Mouse (Mus musculus) bone marrow macrophage, adult 2 months (primary cell): ENCODE results near the gene Gys1. TPM values are rescaled to one million over a fixed set of nuclear protein-coding genes. Genes with fewer than 3 reads are reported as not detected.
"Not testable (repeated sequence)": the region's sequence is repeated elsewhere in the genome, so short reads cannot be mapped to it uniquely, and the experiment has no call there.

Source experiments
- H3K27ac ChIP-seq: 2 replicates; pipeline ENCODE4 v1.5.1; 2012; ENCODE audit warnings: low read depth, low read length; ENCODE audit not compliant: insufficient read depth
- H3K4me1 ChIP-seq: 2 replicates; pipeline ENCODE4 v1.6.1; 2012; ENCODE audit warnings: low read length; ENCODE audit not compliant: control insufficient read depth, insufficient read depth
- H3K4me3 ChIP-seq: 2 replicates; pipeline ENCODE4 v1.5.1; 2012; ENCODE audit warnings: mild to moderate bottlenecking, low read length, moderate library complexity; ENCODE audit not compliant: insufficient read depth
- CTCF ChIP-seq: IDR thresholded peaks from 2 replicates; pipeline ENCODE4 v1.5.1; 2012; ENCODE audit warnings: low read depth, mild to moderate bottlenecking, low read length, moderate library complexity
- POLR2A ChIP-seq: IDR thresholded peaks from 2 replicates; pipeline ENCODE4 v1.6.1; 2012; ENCODE audit warnings: mild to moderate bottlenecking, low read depth, low read length, borderline replicate concordance
- polyA plus RNA-seq: library from polyadenylated mRNA; stranded (reverse); fragments of >200 nt; gene quantifications from 2 replicates; pipeline ENCODE4 v1.2.4, GENCODE M21; 2012; ENCODE audit not compliant: missing spikeins, insufficient read depth, insufficient read length

The Gys1 gene
- polyA plus RNA-seq, 1 experiment, result 12.8 TPM

DNA sequence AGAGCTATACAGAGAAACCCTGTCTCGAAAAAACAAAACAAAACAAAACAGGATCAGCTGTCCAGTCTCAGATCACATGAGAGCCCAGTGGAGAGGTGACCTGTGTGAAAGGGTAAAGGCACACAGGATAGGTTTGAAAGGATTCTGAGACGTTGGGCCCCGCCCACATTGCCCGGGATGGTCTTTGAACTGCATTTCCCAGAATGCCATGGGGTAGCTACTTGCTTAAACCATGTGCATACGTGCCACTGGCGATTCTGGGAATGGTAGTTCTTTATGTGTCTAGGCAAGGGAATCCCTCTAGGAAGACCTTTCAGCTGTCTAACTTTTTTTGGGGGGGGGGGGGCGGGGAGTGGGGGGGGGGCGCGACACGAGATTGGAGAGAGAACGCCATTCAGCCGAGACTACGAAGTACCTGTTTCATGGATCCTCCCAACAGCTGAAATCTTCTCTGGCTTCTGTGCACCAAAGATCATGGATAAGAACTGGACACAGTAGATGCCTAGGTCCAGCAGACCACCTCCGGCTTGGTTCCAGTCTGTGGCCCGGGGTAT, 46.8 kb downstream of the Gys1 start, which contains the start of gene Tulp2:
Gene Tulp2, plus strand, starts transcription at position 504 of the 554 bp plus-strand sequence.
- Histone ChIP-seq H3K4me3 (no peak within 1 kb of the TSS), H3K4me1 (no peaks in the 10 kb centered on the region), H3K27ac (no peak within 1 kb of the TSS)
- TF ChIP-seq POLR2A (no peak), CTCF (no peak)

DNA sequence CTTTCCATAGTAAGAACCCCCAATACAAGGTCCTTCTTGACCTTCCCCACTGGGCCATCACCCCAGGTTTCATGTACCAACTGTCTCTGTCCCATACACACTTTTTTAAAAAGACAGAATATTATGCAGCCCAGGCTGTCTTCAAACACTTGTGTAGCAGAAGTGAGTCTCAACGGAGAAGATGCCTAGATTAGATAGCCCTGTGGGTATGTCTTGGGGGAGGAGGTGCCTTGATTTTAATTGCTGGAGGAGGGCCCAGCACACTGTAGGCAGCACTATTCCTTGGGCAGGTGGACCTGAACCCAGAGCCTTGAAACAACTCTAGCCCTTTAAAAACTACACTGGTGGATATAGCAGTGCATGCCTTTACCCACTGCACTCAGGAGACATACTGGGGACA, 47.5 kb downstream of the Gys1 start:
- no peak overlapping the region for H3K27ac ChIP-seq
- no peak overlapping the region for H3K4me3 ChIP-seq
- H3K4me1 ChIP-seq, result no peaks in the 10 kb centered on the region
- TF ChIP-seq POLR2A (no peak), CTCF (no peak)

- H3K4me1 ChIP-seq, result peaks cover 14% of the 10 kb centered on the region
- not testable (repeated sequence) for H3K4me3 ChIP-seq, H3K27ac ChIP-seq
Observed at GRCm38 (mm10) chr7:45484985-45485384, 50.3 kb downstream of the Gys1 start.

GRCm38 (mm10) chr7:45486158-45486557, 51.5 kb downstream of the Gys1 start:
- Histone ChIP-seq H3K4me1 (peaks cover 20% of the 10 kb centered on the region), H3K4me3 (no peak overlapping the region), H3K27ac (no peak overlapping the region)
- TF ChIP-seq POLR2A (no peak), CTCF (no peak)

DNA sequence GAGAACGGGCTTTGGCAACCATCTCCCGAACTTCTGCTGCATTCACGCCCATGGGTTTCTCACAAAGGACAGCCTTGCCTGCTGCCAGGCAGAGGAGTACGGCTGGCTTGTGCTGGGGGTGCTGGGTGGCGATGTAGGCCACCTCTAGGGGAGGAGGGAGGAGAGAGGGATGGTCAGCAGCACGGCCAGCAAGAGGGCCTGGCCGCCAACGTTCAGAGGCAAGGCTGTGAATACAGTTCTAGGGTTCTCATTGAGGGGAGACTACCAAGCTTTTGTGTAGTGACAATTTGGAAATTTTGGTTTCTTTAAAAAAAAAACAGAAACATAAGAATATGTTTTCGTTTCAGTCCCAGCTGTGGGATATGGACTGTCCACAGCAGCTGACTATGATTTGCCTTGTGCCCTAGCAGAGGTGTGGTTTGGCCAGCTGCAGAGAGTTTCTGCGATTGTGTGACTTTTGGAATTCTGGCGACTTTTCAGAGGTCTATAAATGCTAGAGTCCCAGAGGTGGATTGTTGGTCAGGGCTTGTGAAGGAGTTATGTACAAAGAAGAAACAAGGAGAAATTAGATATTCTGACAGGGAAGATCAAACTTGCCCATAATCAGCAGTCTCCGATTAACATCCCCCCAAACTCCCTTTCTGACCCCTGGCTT, 52.2 kb downstream of the Gys1 start, which contains the start of gene Gm45808:
Gene Gm45808, minus strand, starts transcription at position 51 of the 655 bp plus-strand sequence.
- TF ChIP-seq CTCF (no peak), POLR2A (no peak)
- Histone ChIP-seq H3K4me3 (peak within 1 kb of the TSS; percentile 79; the same call in 1 of the 2 replicates), H3K27ac (no peak within 1 kb of the TSS), H3K4me1 (peaks cover 21% of the 10 kb centered on the region)

DNA sequence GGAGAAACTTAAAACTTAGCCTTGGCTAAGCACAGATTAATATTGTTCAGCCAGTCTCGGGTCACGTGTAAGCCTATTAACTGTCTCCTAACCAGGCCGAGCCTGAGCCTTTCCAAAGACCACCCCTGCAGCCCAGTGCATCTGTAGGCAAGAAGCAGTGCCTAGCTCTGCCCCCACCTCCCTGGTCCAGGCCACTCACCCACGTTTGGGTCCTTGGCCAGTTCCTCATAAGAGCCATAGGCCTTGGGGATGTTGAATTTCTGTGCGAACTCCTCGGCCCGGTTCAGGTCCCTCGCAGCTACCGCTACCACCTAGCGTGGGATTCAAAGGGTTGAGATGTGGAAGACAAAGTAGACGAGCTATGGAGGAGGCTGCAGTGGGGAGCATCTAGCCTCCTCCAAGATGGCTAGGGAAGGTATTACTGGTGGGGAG, 53.2 kb downstream of the Gys1 start:
- Histone ChIP-seq H3K27ac (no peak overlapping the region), H3K4me1 (peaks cover 21% of the 10 kb centered on the region), H3K4me3 (peak overlapping the region; percentile 79)
- no peak for TF ChIP-seq POLR2A
- no peak for TF ChIP-seq CTCF

DNA sequence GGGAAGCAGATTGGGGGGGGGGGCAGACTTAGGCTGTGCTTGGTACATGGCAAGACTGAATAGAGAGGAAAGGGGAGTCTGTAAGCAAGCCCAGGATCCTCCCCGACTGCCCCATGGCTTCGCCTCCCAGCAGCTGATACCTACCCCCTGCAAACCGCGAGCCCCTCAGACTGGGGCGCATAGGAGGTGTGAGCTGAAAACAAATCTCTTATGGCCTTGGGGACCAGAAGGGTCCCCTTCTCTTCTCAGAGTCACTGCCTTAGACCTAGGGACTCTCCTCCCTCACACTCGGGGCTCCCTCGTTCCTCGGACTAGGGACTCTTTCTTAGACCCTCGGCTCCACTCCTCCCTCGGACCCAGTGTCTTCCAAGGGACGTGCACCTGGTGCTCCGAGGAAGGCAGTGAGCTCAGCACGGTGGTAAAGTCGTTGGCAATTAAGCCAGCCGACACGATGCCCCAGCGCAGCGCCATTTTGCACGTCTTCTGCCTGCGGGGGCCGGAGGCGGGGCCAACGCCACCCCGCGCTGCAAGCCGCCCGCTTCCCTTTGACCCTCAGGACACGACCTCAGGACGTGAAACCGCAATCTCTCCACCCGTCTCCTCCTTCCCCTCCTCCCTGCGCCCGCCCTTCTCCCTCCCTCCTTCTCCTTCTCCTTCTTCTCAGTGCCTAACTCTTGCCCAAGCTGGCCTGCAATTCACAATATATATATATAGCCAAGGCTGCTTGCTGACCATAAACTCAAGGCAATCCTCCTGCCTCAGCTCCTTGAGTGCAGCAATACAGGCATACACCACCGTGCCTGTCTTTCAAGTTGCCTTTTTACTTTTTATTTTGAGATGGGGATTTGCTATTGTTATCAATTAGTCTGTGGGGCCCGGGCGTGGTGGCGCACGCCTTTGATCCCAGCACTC, 53.9 kb downstream of the Gys1 start, which contains the start of gene Dhdh:
Gene Dhdh, minus strand, starts transcription at position 513 of the 912 bp plus-strand sequence.
- H3K27ac ChIP-seq, result peak within 1 kb of the TSS; percentile 54
- H3K4me3 ChIP-seq, result peak within 1 kb of the TSS; percentile 79
- TF ChIP-seq POLR2A (peak; percentile 49; the same call in 1 of the 2 replicates), CTCF (0 out of 2 replicates have a peak, but pooled peaks have one; percentile 7)
- peaks cover 21% of the 10 kb centered on the region for H3K4me1 ChIP-seq

- Histone ChIP-seq H3K4me1 (peaks cover 21% of the 10 kb centered on the region), H3K4me3 (no peak overlapping the region), H3K27ac (no peak overlapping the region)
- TF ChIP-seq POLR2A (no peak), CTCF (no peak)
Observed at GRCm38 (mm10) chr7:45489578-45489977, 54.9 kb downstream of the Gys1 start.

DNA sequence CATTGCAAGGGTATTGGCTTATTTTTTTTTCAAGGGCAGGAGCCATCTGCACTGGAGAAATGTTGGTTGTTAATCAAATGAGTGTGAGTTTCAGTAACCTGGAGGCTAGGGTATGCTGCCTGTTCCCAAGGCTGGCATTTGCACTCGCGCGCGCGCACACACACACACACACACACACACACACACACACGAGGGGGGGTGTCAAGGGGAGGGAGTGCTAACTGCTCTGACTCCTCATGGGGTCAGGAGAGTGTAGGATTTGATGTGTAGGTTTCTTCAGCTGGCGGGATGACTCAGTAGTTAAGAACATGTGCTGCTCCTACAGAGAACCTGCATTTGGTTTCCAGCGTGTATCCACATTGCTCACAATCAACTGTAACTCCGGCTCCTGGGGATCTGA, 56.2 kb downstream of the Gys1 start:
- Histone ChIP-seq H3K4me1 (peaks cover 21% of the 10 kb centered on the region), H3K4me3 (no peak overlapping the region), H3K27ac (no peak overlapping the region)
- no peak for TF ChIP-seq CTCF
- TF ChIP-seq POLR2A, result no peak
